Mouse (Mus musculus) spleen, postnatal 36 days (tissue): ENCODE measurements around the gene Ppm1e.

Experiments
- DNase-seq, 2 experiments: peaks; one replicate each; pipeline ENCODE4 v3.0.0; 2022; ENCODE audit warnings: low spot score in 2 of 2, mixed read lengths in 1 of 2

The Ppm1e gene

GRCm38 (mm10) chr11:87253294-87253693 is 105.5 kb downstream of the Ppm1e start:
- no peak for DNase-seq

GRCm38 (mm10) chr11:87250132-87250531 is 108.7 kb downstream of the Ppm1e start:
- no peak for DNase-seq

GRCm38 (mm10) chr11:87247494-87247866 is 111.3 kb downstream of the Ppm1e start:
- DNase-seq = no peak

- DNase-seq = no peak
These were observed 111.9 kb downstream of the Ppm1e start for GRCm38 (mm10) chr11:87246724-87247493.

GRCm38 (mm10) chr11:87246107-87246651 is 112.6 kb downstream of the Ppm1e start:
- no peak for DNase-seq

- DNase-seq = no peak
These were observed 113.5 kb downstream of the Ppm1e start for GRCm38 (mm10) chr11:87245171-87245840.

- no peak for DNase-seq
These were observed 117.6 kb downstream of the Ppm1e start for GRCm38 (mm10) chr11:87241256-87241655.

GRCm38 (mm10) chr11:87240833-87241215 is 118.0 kb downstream of the Ppm1e start:
- no peak for DNase-seq

GRCm38 (mm10) chr11:87240141-87240832 is 118.5 kb downstream of the Ppm1e start:
- DNase-seq = no peak

GRCm38 (mm10) chr11:87238891-87239530 is 119.8 kb downstream of the Ppm1e start:
- no peak for DNase-seq

GRCm38 (mm10) chr11:87235486-87235872 is 123.3 kb downstream of the Ppm1e start:
- no peak for DNase-seq

GRCm38 (mm10) chr11:87234743-87235485 is 123.9 kb downstream of the Ppm1e start:
- no peak for DNase-seq

GRCm38 (mm10) chr11:87233377-87233776 is 125.4 kb downstream of the Ppm1e start:
- no peak for DNase-seq

- no peak for DNase-seq
These were observed 131.8 kb downstream of the Ppm1e start for GRCm38 (mm10) chr11:87227056-87227455.

GRCm38 (mm10) chr11:87222686-87223085 is 136.1 kb downstream of the Ppm1e start:
- no peak for DNase-seq

- peak; percentile 15 to 46 for DNase-seq
These were observed 146.5 kb downstream of the Ppm1e start for GRCm38 (mm10) chr11:87212313-87212712.
